Mouse (Mus musculus) cerebellum, adult 2 months (tissue): Measurements from ENCODE around the gene Cyp2u1.

Experiments used
- CTCF ChIP-seq: fragments of 200-500 bp; IDR thresholded peaks from 2 replicates; pipeline ENCODE4 v1.5.1; 2011; ENCODE audit warnings: low read depth, mild to moderate bottlenecking, control low read depth, low read length, moderate library complexity, borderline replicate concordance; ENCODE audit not compliant: insufficient read depth
- POLR2A ChIP-seq: fragments of 200-500 bp; IDR thresholded peaks from 2 replicates; pipeline ENCODE4 v1.6.1; 2011; ENCODE audit warnings: low read length, control low read depth, borderline replicate concordance; ENCODE audit not compliant: insufficient read depth

DNA sequence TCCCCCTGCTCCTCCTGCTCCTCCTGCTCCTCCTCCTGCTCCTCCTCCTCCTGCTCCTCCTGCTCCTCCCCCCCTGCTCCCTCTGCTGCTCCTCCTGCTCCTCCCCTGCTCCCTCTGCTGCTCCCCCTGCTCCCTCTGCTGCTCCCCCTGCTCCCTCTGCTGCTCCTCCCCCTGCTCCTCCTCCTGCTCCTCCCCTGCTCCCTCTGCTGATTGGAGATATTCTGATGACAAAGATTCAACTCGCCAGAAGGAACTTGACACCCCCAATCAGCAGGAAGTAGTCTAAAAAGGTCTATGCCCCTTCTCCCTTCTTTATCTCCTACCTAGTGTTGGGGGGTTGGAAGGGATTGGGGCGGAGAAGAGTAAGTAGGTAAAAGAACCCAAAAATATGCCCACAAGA lies 15.2 kb upstream of the Cyp2u1 start:
- no peak for TF ChIP-seq POLR2A
- TF ChIP-seq CTCF, result no peak
